Mouse (Mus musculus) lung, postnatal 0 days (tissue): Measurements from ENCODE around the gene Cmtm8.

Experiments
- CTCF ChIP-seq: IDR thresholded peaks from 2 replicates; pipeline ENCODE4 v1.5.1; 2016; ENCODE audit warnings: antibody characterized with exemption, mild to moderate bottlenecking
- EP300 ChIP-seq: IDR thresholded peaks from 2 replicates; pipeline ENCODE4 v1.6.1; 2016; ENCODE audit warnings: antibody characterized with exemption, mild to moderate bottlenecking, control low read depth

GRCm38 (mm10) chr9:114771565-114771964 is 72.4 kb downstream of the Cmtm8 start:
- TF ChIP-seq EP300 (no peak), CTCF (no peak)
